Mouse (Mus musculus): ENCODE results near the gene Tesk2. TPM values are rescaled to one million over a fixed set of nuclear protein-coding genes. Genes with fewer than 3 reads are reported as not detected.
A peak's percentile ranks its signal among the peaks of the same experiment; 100 is the strongest.

Tesk2 gene
- polyA plus RNA-seq, 1 experiment from 2014 or later, result 5.3 TPM

DNA sequence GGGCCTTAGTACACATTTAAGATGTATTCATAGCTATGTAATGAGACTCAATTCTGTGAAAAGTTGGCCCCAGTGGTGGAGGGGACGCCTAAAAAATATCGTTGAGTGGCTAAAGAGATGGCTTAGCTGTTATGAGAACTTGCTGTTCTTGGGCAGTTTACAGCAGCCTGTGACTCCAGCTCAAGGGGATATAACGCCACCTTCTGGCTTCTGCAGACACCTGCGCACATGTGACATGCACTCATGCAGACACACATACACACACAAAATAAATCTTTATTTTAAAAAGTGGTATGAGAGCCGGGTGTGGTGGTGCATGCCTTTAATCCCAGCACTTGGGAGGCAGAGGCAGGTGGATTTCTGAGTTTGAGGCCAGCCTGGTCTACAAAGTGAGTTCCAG lies 55.6 kb downstream of the Tesk2 start:
- no peak overlapping the region for H3K9ac ChIP-seq
- no peaks in the 10 kb centered on the region for H3K9me3 ChIP-seq (replicated peaks)
- no peak overlapping the region for H3K27ac ChIP-seq
- H3K27me3 ChIP-seq, result no peaks in the 10 kb centered on the region
- no peaks in the 10 kb centered on the region for H3K36me3 ChIP-seq (ENCODE audit: poor library complexity, severe bottlenecking)
- 0 out of 2 replicates have a peak, but pooled peaks cover 2% of the 10 kb centered on the region for H3K4me1 ChIP-seq
- ATAC-seq, result no peak
- no peak overlapping the region for H3K4me2 ChIP-seq
- whole genome bisulfite sequencing, result 91% methylated on average over 5 of the region's 5 CpGs
- no peak overlapping the region for H3K4me3 ChIP-seq

DNA sequence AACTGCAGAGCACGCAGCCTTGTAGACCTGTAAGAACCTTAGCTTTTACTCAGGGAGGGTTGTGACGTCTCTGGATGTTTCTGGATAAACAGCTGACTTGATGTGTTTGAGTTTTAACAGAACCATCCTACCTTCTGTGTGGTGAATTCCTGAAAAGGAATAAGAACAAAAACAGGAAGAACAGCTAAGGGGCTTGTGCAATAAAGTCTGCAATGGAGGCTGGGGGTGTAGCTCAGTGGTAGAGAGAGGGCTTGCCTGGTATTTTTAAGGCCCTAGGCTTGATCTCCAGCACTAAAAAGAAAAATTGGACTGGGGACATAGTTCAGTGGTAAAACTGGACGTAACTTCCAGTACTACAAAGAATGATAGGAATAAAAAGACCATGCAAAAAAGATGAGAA lies 56.3 kb downstream of the Tesk2 start:
- 87% methylated on average over 3 of the region's 3 CpGs for whole genome bisulfite sequencing
- H3K4me2 ChIP-seq, result no peak overlapping the region
- H3K4me3 ChIP-seq, result no peak overlapping the region
- peaks cover 4% of the 10 kb centered on the region; the same call in 1 of the 2 replicates for H3K4me1 ChIP-seq
- H3K9me3 ChIP-seq (replicated peaks), result no peaks in the 10 kb centered on the region
- no peak for ATAC-seq
- H3K27ac ChIP-seq, result no peak overlapping the region
- H3K36me3 ChIP-seq (ENCODE audit: poor library complexity, severe bottlenecking), result no peaks in the 10 kb centered on the region
- no peaks in the 10 kb centered on the region for H3K27me3 ChIP-seq
- no peak overlapping the region for H3K9ac ChIP-seq

DNA sequence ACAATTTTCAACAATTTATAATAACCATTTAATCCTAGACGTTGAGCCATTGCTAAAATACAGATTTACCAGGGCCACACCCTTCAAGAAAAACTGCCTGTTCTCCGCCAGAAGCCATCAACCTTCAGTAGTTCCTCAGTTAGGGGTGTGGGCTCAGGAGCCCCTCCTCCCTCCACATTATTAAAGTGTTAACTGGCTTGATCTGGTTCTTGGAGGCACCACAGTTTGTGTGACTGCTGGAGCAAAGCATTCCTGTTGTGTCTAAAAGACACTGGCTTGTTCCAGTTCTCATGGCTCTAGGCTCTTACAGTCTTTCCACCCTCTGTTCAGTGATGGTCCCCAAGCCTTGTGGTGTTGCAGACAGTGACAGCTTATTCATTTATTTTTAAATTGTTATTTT lies 59.8 kb downstream of the Tesk2 start:
- Histone ChIP-seq H3K9me3 (replicated peaks) (no peaks in the 10 kb centered on the region), H3K27ac (no peak overlapping the region), H3K27me3 (no peaks in the 10 kb centered on the region), H3K36me3 (ENCODE audit: poor library complexity, severe bottlenecking) (no peaks in the 10 kb centered on the region), H3K4me2 (no peak overlapping the region), H3K4me3 (no peak overlapping the region), H3K4me1 (peaks cover 7% of the 10 kb centered on the region; the same call in 1 of the 2 replicates), H3K9ac (no peak overlapping the region)
- 74% methylated on average over 2 of the region's 2 CpGs for WGBS
- no peak for ATAC-seq

DNA sequence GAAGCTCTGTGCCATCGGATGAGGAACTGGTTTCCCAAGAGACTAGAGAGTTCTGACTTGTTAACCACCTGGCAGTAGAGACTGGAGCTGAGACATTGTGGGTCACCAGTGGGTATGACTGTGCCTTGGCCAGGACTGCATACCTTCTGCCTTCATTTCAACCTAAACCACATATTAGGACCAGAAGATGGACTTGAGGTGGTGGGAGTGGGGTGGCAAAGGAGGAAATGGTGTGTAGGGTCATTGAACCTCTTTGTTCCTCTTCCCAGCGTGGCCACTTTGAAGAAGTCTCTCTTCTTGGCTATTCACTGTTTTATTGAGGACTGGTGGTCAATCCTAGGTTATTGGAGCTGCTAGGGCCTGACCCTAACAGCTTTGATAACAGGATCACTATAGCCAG lies 60.6 kb downstream of the Tesk2 start:
- Histone ChIP-seq H3K4me1 (peaks cover 7% of the 10 kb centered on the region; the same call in 1 of the 2 replicates), H3K36me3 (ENCODE audit: poor library complexity, severe bottlenecking) (no peaks in the 10 kb centered on the region), H3K27ac (no peak overlapping the region), H3K27me3 (no peaks in the 10 kb centered on the region), H3K9me3 (replicated peaks) (no peaks in the 10 kb centered on the region), H3K4me2 (no peak overlapping the region), H3K4me3 (no peak overlapping the region), H3K9ac (no peak overlapping the region)
- 48% methylated on average over 2 of the region's 2 CpGs for WGBS
- no peak for ATAC-seq

- Histone ChIP-seq H3K27me3 (no peaks in the 10 kb centered on the region), H3K4me2 (no peak overlapping the region), H3K4me1 (peaks cover 7% of the 10 kb centered on the region; the same call in 1 of the 2 replicates), H3K9me3 (replicated peaks) (no peaks in the 10 kb centered on the region), H3K27ac (no peak overlapping the region), H3K4me3 (no peak overlapping the region), H3K9ac (peak overlapping the region; percentile 48), H3K36me3 (ENCODE audit: poor library complexity, severe bottlenecking) (no peaks in the 10 kb centered on the region)
- ATAC-seq, result no peak
- WGBS, result 5% methylated on average over 8 of the region's 8 CpGs
Measured at GRCm38 (mm10) chr4:116782171-116782570, 61.4 kb downstream of the Tesk2 start.

GRCm38 (mm10) chr4:116786587-116786986 lies 65.8 kb downstream of the Tesk2 start:
- Histone ChIP-seq H3K4me2 (no peak overlapping the region), H3K27ac (no peak overlapping the region), H3K9me3 (replicated peaks) (no peaks in the 10 kb centered on the region), H3K4me3 (no peak overlapping the region), H3K27me3 (no peaks in the 10 kb centered on the region), H3K4me1 (peaks cover 7% of the 10 kb centered on the region; the same call in 1 of the 2 replicates), H3K9ac (no peak overlapping the region), H3K36me3 (ENCODE audit: poor library complexity, severe bottlenecking) (no peaks in the 10 kb centered on the region)
- 92% methylated on average over 1 of the region's 1 CpGs for WGBS
- no peak for ATAC-seq

DNA sequence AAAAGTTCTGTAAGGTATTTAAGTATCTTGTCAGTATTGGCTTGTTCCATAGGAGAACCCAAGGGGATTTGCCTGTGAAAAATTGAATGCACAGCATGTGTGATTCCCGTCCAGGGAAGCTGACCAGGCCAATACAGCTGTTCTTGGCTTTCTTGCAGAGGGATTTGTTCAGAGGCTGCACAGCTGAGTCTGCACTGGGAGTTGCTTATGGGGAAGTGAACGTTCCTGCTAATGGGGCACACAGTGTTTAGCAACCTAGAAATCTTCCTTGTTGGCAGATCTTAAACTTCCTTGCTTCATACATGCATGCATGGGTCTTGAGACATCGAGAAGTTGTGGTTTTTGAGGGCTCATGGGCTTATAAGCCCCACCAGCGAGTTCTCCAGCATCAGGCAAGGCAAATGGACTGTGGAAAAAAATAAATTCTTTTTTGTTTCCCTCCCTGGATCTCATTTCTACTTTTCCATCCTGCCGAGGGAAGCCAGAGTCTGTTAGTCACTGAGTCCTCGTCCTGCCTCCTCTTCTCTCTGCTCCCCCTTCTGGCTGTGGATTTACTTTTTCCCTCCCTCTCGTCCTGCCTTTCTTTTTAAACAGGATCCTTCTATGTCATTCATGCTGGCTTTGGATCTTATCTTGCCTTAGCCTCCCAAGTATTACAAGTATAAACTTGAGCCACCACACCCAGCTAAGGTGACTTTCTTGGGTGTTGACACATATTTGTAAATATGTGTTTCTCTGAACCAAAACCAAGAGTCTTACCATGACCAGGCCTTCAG lies 67.4 kb downstream of the Tesk2 start:
- H3K27ac ChIP-seq, result no peak overlapping the region
- H3K27me3 ChIP-seq, result no peaks in the 10 kb centered on the region
- no peak overlapping the region for H3K4me3 ChIP-seq
- ATAC-seq, result no peak
- H3K36me3 ChIP-seq (ENCODE audit: poor library complexity, severe bottlenecking), result no peaks in the 10 kb centered on the region
- no peaks in the 10 kb centered on the region for H3K9me3 ChIP-seq (replicated peaks)
- 0 out of 2 replicates have a peak overlapping the region, but pooled peaks have one; percentile 12 for H3K9ac ChIP-seq
- WGBS, result 41% methylated on average over 7 of the region's 7 CpGs
- no peak overlapping the region for H3K4me2 ChIP-seq
- H3K4me1 ChIP-seq, result no peaks in the 10 kb centered on the region

GRCm38 (mm10) chr4:116788956-116789355 lies 68.2 kb downstream of the Tesk2 start:
- H3K9me3 ChIP-seq (replicated peaks), result no peaks in the 10 kb centered on the region
- 6% methylated on average over 3 of the region's 3 CpGs for WGBS
- no peaks in the 10 kb centered on the region for H3K4me1 ChIP-seq
- H3K27me3 ChIP-seq, result no peaks in the 10 kb centered on the region
- H3K36me3 ChIP-seq (ENCODE audit: poor library complexity, severe bottlenecking), result no peaks in the 10 kb centered on the region
- ATAC-seq, result peak; percentile 70; the same call in 1 of the 2 replicates
- H3K4me2 ChIP-seq, result no peak overlapping the region
- H3K27ac ChIP-seq, result no peak overlapping the region
- H3K9ac ChIP-seq, result no peak overlapping the region
- H3K4me3 ChIP-seq, result no peak overlapping the region

DNA sequence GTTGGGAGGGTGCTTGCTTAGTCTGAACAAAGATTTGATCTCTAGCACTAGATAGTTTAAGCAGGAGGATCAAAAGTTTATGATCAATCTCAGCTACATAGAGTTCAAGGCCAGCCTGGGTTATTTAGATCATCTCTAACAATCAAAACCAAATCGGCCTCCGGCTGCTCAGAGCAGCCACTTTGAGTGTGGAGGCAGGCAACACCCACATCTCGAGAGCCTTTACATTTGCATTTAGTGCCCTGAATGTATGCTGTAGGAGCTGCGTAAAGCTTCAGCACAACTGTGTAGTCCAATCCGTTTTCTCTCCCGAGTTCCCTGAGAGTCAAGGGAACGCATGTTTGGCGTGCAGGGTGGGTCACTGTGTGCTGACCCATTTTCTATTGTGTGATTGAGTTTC lies 71.7 kb downstream of the Tesk2 start:
- H3K9ac ChIP-seq, result no peak overlapping the region
- 93% methylated on average over 8 of the region's 8 CpGs for WGBS
- H3K27me3 ChIP-seq, result no peaks in the 10 kb centered on the region
- H3K4me2 ChIP-seq, result no peak overlapping the region
- ATAC-seq, result no peak
- no peaks in the 10 kb centered on the region for H3K36me3 ChIP-seq (ENCODE audit: poor library complexity, severe bottlenecking)
- H3K27ac ChIP-seq, result no peak overlapping the region
- no peaks in the 10 kb centered on the region for H3K9me3 ChIP-seq (replicated peaks)
- H3K4me1 ChIP-seq, result no peaks in the 10 kb centered on the region
- H3K4me3 ChIP-seq, result no peak overlapping the region

DNA sequence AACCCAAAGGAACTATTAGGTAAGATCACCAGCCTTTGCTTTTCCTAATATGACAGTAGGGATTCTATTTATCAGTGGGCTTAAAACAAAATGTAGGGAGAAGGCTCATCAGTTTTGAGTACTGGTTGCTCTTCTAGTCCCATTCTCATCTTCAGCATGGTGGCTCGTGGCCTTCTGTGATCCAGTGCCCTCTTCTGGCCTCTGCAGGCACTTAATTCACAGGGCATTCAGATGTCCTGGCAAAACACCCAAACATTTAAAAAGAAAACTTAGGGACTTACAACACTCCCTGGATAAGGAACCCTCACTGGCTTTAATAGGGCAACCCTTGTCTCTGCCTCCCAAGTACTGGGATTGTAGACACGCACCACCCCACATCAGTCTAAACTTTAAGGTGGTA lies 73.5 kb downstream of the Tesk2 start:
- no peaks in the 10 kb centered on the region for H3K27me3 ChIP-seq
- ATAC-seq, result no peak
- no peak overlapping the region for H3K4me3 ChIP-seq
- WGBS, result 86% methylated on average over 2 of the region's 2 CpGs
- no peak overlapping the region for H3K9ac ChIP-seq
- no peak overlapping the region for H3K4me2 ChIP-seq
- H3K4me1 ChIP-seq, result no peaks in the 10 kb centered on the region
- H3K9me3 ChIP-seq (replicated peaks), result no peaks in the 10 kb centered on the region
- no peak overlapping the region for H3K27ac ChIP-seq
- no peaks in the 10 kb centered on the region for H3K36me3 ChIP-seq (ENCODE audit: poor library complexity, severe bottlenecking)

GRCm38 (mm10) chr4:116796442-116797110 lies 75.8 kb downstream of the Tesk2 start:
- no peaks in the 10 kb centered on the region for H3K4me1 ChIP-seq
- ATAC-seq, result no peak
- no peak overlapping the region for H3K9ac ChIP-seq
- no peak overlapping the region for H3K27ac ChIP-seq
- no peaks in the 10 kb centered on the region for H3K9me3 ChIP-seq (replicated peaks)
- no peaks in the 10 kb centered on the region for H3K27me3 ChIP-seq
- 71% methylated on average over 1 of the region's 1 CpGs for WGBS
- H3K36me3 ChIP-seq (ENCODE audit: poor library complexity, severe bottlenecking), result peaks cover 1% of the 10 kb centered on the region; the same call in 1 of the 2 replicates
- H3K4me3 ChIP-seq, result no peak overlapping the region
- H3K4me2 ChIP-seq, result no peak overlapping the region

DNA sequence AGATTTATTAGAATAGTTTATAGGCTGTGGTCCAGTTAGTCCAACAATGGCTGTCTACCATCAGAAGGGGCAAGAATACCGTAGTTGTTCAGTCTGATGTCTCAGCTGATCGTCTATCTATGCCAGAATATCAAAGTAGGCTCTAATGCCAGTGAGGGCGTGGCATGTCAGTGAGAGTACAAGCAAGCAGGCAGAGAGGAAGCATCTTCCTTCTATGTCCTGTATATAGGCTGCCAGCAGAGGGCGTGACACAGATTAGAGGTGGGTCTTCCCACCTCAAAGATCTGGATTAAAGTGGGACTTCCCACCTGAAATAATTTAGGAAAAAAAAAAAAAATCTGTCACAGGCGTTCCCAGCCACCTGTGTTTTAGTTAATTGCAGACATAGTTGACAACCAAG lies 79.2 kb downstream of the Tesk2 start:
- WGBS, result 40% methylated on average over 5 of the region's 5 CpGs

More for the DNA sequence above, 79.2 kb downstream of the Tesk2 start:
- no peak overlapping the region for H3K4me3 ChIP-seq
- H3K9me3 ChIP-seq (replicated peaks), result no peaks in the 10 kb centered on the region
- no peak overlapping the region for H3K4me2 ChIP-seq
- no peak for ATAC-seq
- no peaks in the 10 kb centered on the region for H3K27me3 ChIP-seq
- no peak overlapping the region for H3K27ac ChIP-seq
- no peak overlapping the region for H3K9ac ChIP-seq
- peaks cover 33% of the 10 kb centered on the region for H3K36me3 ChIP-seq (ENCODE audit: poor library complexity, severe bottlenecking)
- H3K4me1 ChIP-seq, result no peaks in the 10 kb centered on the region
